Mouse (Mus musculus): ENCODE measurements at regions not wholly inside any gene's neighbourhood (a gene's known extent, or its start where the extent isn't known, plus 50 kb on each side); places are given as distances from the start of the nearest gene placed in this dataset.

DNA sequence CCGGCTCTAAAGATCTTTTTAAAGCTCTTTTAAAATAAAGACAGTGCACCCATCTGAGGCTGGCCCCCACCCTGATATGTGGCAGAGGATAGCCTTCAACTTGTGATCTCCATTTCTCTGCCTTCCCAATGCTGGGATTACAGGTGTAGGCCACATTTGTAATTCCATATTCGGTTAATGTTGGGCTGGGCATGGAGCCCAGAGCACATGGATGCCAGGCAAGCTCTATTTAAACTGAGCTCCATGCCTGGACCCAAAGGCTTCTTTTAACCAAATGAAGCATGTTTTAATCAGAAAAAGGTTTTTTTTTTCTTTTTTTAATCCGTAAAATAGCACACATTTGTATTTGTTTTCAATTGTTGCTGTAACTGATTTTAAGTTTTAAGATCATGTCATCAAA, 82.2 kb upstream of the Eif4g2 start:
- no peak for TF ChIP-seq POU5F1 (IDR thresholded peaks at IDR 0.05; ENCODE audit: borderline replicate concordance, low read length)
- TF ChIP-seq CTCF (conservative IDR thresholded peaks at IDR 0.05; ENCODE audit: low read length), result no peak
- no peak for TF ChIP-seq NANOG (IDR thresholded peaks at IDR 0.05; ENCODE audit: borderline replicate concordance, low read length)
- no peaks in the 10 kb centered on the region; the same call in 1 of the 2 replicates for H3K9me3 ChIP-seq (ENCODE audit: low read length)
- no peaks in the 10 kb centered on the region for H3K36me3 ChIP-seq (ENCODE audit: insufficient read depth, low read length)
- no peak overlapping the region for H3K4me3 ChIP-seq (replicated peaks; ENCODE audit: low read length)
- no peaks in the 10 kb centered on the region for H3K27me3 ChIP-seq (ENCODE audit: insufficient read depth, low read length)
- no peaks in the 10 kb centered on the region for H3K4me1 ChIP-seq (replicated peaks; ENCODE audit: low read depth, low read length)

DNA sequence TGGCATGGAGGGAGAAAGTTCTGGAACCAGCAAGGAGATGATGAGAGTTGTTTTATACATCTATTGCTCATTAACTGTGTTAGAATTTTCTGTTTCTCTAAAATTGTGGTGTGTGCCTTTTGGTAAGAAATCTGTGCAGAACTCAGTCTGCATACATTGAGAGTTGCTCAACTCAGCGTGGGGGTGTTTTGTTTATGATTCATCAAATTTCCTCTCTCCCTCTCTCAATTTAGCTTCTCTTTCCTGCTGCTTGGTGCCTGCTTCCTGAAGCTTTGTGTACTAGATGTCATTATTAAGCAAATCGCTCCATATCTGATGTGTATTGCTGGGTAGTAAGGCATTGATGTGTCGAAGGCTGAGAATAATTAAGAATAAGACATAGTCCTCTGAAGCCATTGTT, 81.4 kb upstream of the Eif4g2 start:
- H3K4me1 ChIP-seq (replicated peaks; ENCODE audit: low read depth, low read length), result no peaks in the 10 kb centered on the region
- no peak overlapping the region for H3K4me3 ChIP-seq (replicated peaks; ENCODE audit: low read length)
- H3K27me3 ChIP-seq (ENCODE audit: insufficient read depth, low read length), result no peaks in the 10 kb centered on the region
- H3K9me3 ChIP-seq (ENCODE audit: low read length), result no peaks in the 10 kb centered on the region; the same call in 1 of the 2 replicates
- TF ChIP-seq CTCF (conservative IDR thresholded peaks at IDR 0.05; ENCODE audit: low read length) (no peak), POU5F1 (IDR thresholded peaks at IDR 0.05; ENCODE audit: borderline replicate concordance, low read length) (no peak), NANOG (IDR thresholded peaks at IDR 0.05; ENCODE audit: borderline replicate concordance, low read length) (no peak)
- no peaks in the 10 kb centered on the region for H3K36me3 ChIP-seq (ENCODE audit: insufficient read depth, low read length)

DNA sequence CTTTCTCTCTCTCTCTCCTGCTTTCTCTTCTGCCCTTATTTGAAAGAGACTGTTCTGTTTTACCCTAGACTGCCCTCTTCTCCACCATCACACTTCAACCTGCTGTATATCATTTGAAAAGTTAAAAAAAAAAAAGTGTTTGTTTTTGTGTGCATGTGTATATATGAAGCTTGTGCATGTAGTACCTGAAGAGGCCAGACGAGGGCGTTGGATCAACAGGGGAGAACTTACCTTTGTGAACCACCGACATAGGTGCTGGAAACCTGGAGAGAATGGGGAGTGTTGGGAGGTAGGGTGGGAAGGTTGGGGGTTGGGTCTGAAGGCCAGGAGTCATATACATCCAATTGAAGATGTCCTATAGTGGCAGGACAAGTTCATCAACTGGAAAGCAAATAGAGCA, 81.0 kb upstream of the Eif4g2 start:
- no peaks in the 10 kb centered on the region for H3K4me1 ChIP-seq (replicated peaks; ENCODE audit: low read depth, low read length)
- TF ChIP-seq CTCF (conservative IDR thresholded peaks at IDR 0.05; ENCODE audit: low read length) (peak; percentile 73), NANOG (IDR thresholded peaks at IDR 0.05; ENCODE audit: borderline replicate concordance, low read length) (no peak), POU5F1 (IDR thresholded peaks at IDR 0.05; ENCODE audit: borderline replicate concordance, low read length) (no peak)
- no peaks in the 10 kb centered on the region; the same call in 1 of the 2 replicates for H3K9me3 ChIP-seq (ENCODE audit: low read length)
- no peak overlapping the region for H3K4me3 ChIP-seq (replicated peaks; ENCODE audit: low read length)
- no peaks in the 10 kb centered on the region for H3K36me3 ChIP-seq (ENCODE audit: insufficient read depth, low read length)
- H3K27me3 ChIP-seq (ENCODE audit: insufficient read depth, low read length), result 0 out of 2 replicates have a peak, but pooled peaks cover 2% of the 10 kb centered on the region

DNA sequence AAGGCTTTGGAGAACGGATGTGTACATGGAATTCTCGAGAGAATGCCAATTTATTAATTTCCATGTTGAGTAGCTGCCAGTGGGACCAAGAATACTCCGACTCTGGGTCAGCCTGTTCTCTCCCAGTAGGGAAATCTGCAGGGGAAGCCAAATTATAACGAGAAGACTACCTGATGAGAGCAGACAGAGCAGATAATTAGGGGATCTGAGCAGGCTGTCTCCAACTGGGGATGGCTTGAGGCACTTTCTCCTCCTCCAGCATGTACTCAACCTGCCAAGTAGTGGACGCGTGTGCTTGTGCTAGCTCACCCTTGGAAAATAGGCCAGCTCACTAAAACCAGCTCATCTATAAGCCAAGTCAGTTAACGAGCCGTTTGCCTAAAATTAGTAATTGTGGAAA, 80.5 kb upstream of the Eif4g2 start:
- Histone ChIP-seq H3K4me3 (replicated peaks; ENCODE audit: low read length) (no peak overlapping the region), H3K27me3 (ENCODE audit: insufficient read depth, low read length) (0 out of 2 replicates have a peak, but pooled peaks cover 2% of the 10 kb centered on the region), H3K4me1 (replicated peaks; ENCODE audit: low read depth, low read length) (no peaks in the 10 kb centered on the region), H3K36me3 (ENCODE audit: insufficient read depth, low read length) (no peaks in the 10 kb centered on the region), H3K9me3 (ENCODE audit: low read length) (no peaks in the 10 kb centered on the region; the same call in 1 of the 2 replicates)
- TF ChIP-seq POU5F1 (IDR thresholded peaks at IDR 0.05; ENCODE audit: borderline replicate concordance, low read length) (no peak), NANOG (IDR thresholded peaks at IDR 0.05; ENCODE audit: borderline replicate concordance, low read length) (no peak), CTCF (conservative IDR thresholded peaks at IDR 0.05; ENCODE audit: low read length) (no peak)

DNA sequence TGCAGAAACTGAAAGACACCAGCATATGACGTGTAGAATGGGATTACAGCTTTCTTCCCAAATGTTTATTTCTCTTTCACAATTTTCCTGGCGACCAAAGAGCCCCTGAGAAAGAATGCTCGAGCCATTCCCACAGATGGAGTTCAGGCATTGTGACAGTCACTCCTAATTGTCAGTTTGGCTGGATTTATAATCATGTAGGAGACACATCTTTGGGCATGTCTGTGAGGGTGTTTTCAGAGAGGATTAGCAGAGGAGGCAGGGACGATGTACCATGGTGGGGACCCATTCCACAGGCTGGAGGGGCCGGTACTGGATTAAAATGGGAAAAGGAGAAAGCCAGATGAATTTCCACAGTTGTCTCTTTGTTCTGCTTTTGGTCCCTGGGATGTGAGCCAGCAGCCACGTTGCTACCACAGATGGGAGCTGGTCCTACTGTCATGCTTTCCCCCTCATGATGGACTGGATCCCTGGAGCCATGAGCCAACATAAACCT, 76.0 kb upstream of the Eif4g2 start:
- Histone ChIP-seq H3K4me3 (replicated peaks; ENCODE audit: low read length) (no peak overlapping the region), H3K36me3 (ENCODE audit: insufficient read depth, low read length) (no peaks in the 10 kb centered on the region), H3K9me3 (ENCODE audit: low read length) (no peaks in the 10 kb centered on the region; the same call in 1 of the 2 replicates), H3K4me1 (replicated peaks; ENCODE audit: low read depth, low read length) (no peaks in the 10 kb centered on the region), H3K27me3 (ENCODE audit: insufficient read depth, low read length) (peaks cover 6% of the 10 kb centered on the region; the same call in 1 of the 2 replicates)
- TF ChIP-seq CTCF (conservative IDR thresholded peaks at IDR 0.05; ENCODE audit: low read length) (no peak), POU5F1 (IDR thresholded peaks at IDR 0.05; ENCODE audit: borderline replicate concordance, low read length) (no peak), NANOG (IDR thresholded peaks at IDR 0.05; ENCODE audit: borderline replicate concordance, low read length) (no peak)

DNA sequence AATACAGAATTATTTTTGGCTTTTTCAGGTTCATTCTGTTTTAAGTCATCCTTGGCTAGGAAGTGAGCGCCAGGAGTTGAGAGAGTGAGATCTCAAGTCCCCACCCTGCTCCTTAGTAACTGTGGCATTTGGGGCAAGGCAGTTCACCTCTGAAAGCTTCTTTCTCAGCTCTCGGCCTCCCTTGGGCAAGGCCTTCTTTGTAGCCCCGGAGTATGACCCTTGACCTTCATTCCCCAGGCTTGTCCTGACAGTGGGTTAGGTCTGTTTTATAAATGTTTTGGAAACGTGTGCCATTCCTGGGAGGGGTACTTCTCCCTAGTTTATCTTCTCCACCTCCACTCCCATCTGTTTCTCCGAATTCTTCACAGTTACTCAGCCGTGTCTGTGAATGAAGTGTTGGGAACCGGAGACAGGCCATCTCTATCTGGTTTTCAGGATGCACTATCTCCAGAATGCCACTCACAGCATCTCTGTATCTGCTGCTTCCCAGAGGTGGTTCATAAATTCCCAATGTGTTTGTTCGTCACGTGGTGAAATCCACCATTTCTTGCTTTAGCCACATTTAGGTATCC, 75.0 kb upstream of the Eif4g2 start:
- TF ChIP-seq POU5F1 (IDR thresholded peaks at IDR 0.05; ENCODE audit: borderline replicate concordance, low read length) (no peak), CTCF (conservative IDR thresholded peaks at IDR 0.05; ENCODE audit: low read length) (no peak), NANOG (IDR thresholded peaks at IDR 0.05; ENCODE audit: borderline replicate concordance, low read length) (no peak)
- H3K4me3 ChIP-seq (replicated peaks; ENCODE audit: low read length), result no peak overlapping the region
- peaks cover 9% of the 10 kb centered on the region; the same call in 1 of the 2 replicates for H3K27me3 ChIP-seq (ENCODE audit: insufficient read depth, low read length)
- no peaks in the 10 kb centered on the region for H3K36me3 ChIP-seq (ENCODE audit: insufficient read depth, low read length)
- H3K9me3 ChIP-seq (ENCODE audit: low read length), result no peaks in the 10 kb centered on the region; the same call in 1 of the 2 replicates
- H3K4me1 ChIP-seq (replicated peaks; ENCODE audit: low read depth, low read length), result no peaks in the 10 kb centered on the region

DNA sequence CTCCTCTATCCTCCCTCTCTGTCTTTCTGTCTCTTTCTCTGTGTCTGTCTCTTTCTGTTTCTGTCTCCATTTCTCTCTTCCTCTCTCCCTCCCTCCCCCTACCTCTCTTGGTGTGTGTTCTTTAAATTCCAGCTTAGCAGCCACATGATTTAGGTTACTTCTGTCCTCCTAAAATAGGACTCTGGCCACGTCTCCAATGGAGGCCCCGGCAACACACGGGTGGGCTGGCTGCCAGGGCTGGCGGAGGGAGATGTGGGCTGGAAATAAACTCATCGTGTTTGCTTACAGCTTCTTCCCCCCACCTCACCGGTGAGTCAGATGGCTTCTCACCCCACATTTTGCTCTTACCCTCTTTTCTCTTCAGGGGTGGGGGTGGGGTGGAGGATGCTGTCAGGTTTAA, 74.5 kb upstream of the Eif4g2 start:
- Histone ChIP-seq H3K36me3 (ENCODE audit: insufficient read depth, low read length) (no peaks in the 10 kb centered on the region), H3K4me1 (replicated peaks; ENCODE audit: low read depth, low read length) (no peaks in the 10 kb centered on the region), H3K4me3 (replicated peaks; ENCODE audit: low read length) (no peak overlapping the region), H3K27me3 (ENCODE audit: insufficient read depth, low read length) (peaks cover 11% of the 10 kb centered on the region; the same call in 1 of the 2 replicates), H3K9me3 (ENCODE audit: low read length) (no peaks in the 10 kb centered on the region; the same call in 1 of the 2 replicates)
- TF ChIP-seq POU5F1 (IDR thresholded peaks at IDR 0.05; ENCODE audit: borderline replicate concordance, low read length) (no peak), NANOG (IDR thresholded peaks at IDR 0.05; ENCODE audit: borderline replicate concordance, low read length) (no peak), CTCF (conservative IDR thresholded peaks at IDR 0.05; ENCODE audit: low read length) (no peak)

DNA sequence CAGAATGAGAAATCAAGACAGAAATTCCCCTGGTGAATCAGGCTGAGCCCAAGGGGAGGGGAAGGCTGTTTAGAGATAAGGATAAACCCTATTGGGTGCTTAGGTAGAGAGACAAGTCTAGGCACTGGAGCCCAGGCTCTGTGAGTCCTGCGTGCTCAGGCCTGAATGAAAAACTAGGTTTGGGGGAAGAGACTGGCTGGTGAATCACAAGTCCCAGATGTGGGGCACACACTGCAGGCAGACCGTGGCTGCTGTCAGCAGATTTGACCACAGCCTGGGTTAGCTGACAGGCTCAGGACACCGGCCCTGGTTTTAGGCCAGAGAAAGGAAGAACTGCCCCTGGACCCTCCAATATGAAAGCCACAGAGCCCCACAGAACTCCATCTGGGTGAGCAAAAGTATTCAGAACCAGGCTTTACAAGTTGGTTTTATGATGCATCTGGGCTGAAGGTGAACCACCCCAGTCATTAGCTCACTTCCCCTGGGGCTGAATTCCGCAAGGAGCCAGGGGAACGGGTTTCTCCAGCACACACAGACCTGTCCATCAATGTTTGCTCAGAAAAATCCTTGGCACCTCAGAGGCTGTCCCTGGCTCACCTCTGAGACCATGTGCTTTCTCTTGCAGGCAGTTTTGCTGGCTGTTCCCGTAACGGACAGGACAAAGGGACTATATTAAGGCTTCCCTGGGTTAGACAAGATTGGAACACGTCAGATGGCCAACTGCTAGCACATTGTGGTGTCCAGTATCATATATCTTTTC, 73.8 kb upstream of the Eif4g2 start:
- no peaks in the 10 kb centered on the region; the same call in 1 of the 2 replicates for H3K9me3 ChIP-seq (ENCODE audit: low read length)
- peaks cover 13% of the 10 kb centered on the region; the same call in 1 of the 2 replicates for H3K27me3 ChIP-seq (ENCODE audit: insufficient read depth, low read length)
- H3K4me3 ChIP-seq (replicated peaks; ENCODE audit: low read length), result no peak overlapping the region
- no peak for TF ChIP-seq POU5F1 (IDR thresholded peaks at IDR 0.05; ENCODE audit: borderline replicate concordance, low read length)
- TF ChIP-seq NANOG (IDR thresholded peaks at IDR 0.05; ENCODE audit: borderline replicate concordance, low read length), result no peak
- TF ChIP-seq CTCF (conservative IDR thresholded peaks at IDR 0.05; ENCODE audit: low read length), result no peak
- H3K4me1 ChIP-seq (replicated peaks; ENCODE audit: low read depth, low read length), result no peaks in the 10 kb centered on the region
- H3K36me3 ChIP-seq (ENCODE audit: insufficient read depth, low read length), result no peaks in the 10 kb centered on the region

Measured in E14TG2a.4 (cell line).